Mouse (Mus musculus) forebrain, embryonic 14.5 days (tissue): ENCODE measurements around the gene Srebf2. TPM values are rescaled to one million over a fixed set of nuclear protein-coding genes. Genes with fewer than 3 reads are reported as not detected.

Experiments
- ATAC-seq: fragments of 200-750 bp; cut with Nextera tagmentation; 2 replicates; pipeline ENCODE4 v1.8.0; 2017; ENCODE audit warnings: mild to moderate bottlenecking, moderate library complexity
- DNase-seq: peaks from one replicate; pipeline ENCODE4 v3.0.0-alpha.2; 2015; ENCODE audit warnings: low spot score
- H3K27ac ChIP-seq: fragments of 300-500 bp; sonication (generic); 2 replicates; pipeline ENCODE4 v1.5.1; 2014; ENCODE audit warnings: low read depth, mild to moderate bottlenecking, control low read depth, low read length, moderate library complexity
- H3K27me3 ChIP-seq: fragments of 300-500 bp; sonication (generic); replicated peaks from 2 replicates; pipeline ENCODE4 v1.6.1; 2014; ENCODE audit warnings: low read length, control low read depth, mixed read lengths; ENCODE audit not compliant: control insufficient read depth, insufficient read depth
- H3K36me3 ChIP-seq: fragments of 300-500 bp; sonication (generic); 2 replicates; pipeline ENCODE4 v1.6.1; 2014; ENCODE audit warnings: low read length, control low read depth; ENCODE audit not compliant: control insufficient read depth, insufficient read depth
- H3K4me1 ChIP-seq: fragments of 300-500 bp; sonication (generic); 2 replicates; pipeline ENCODE4 v1.6.1; 2014; ENCODE audit warnings: antibody characterized with exemption, low read length, control low read depth; ENCODE audit not compliant: control insufficient read depth, insufficient read depth
- H3K4me2 ChIP-seq: fragments of 300-500 bp; sonication (generic); 2 replicates; pipeline ENCODE4 v1.6.1; 2014; ENCODE audit warnings: mild to moderate bottlenecking, control low read depth, low read length
- H3K4me3 ChIP-seq: fragments of 300-500 bp; sonication (generic); 2 replicates; pipeline ENCODE4 v1.5.1; 2014; ENCODE audit warnings: low read depth, low read length, control low read depth
- H3K9ac ChIP-seq: fragments of 300-500 bp; sonication (generic); 2 replicates; pipeline ENCODE4 v1.6.1; 2014; ENCODE audit warnings: mild to moderate bottlenecking, low read length, control low read depth, moderate library complexity
- H3K9me3 ChIP-seq: fragments of 300-500 bp; sonication (generic); replicated peaks from 2 replicates; pipeline ENCODE4 v1.6.1; 2016; ENCODE audit warnings: low read length, control low read depth, mixed read lengths; ENCODE audit not compliant: control insufficient read depth
- WGBS: fragments of 180-500 bp; shearing (Covaris S2); extraction: QIAGEN DNeasy Blood & Tissue Kit; methylation state at CpG from one replicate; pipeline ENCODE4 v1.1.7; 2014; 5-methylcytosine and 5-hydroxymethylcytosine counted together
- polyA plus RNA-seq: library from polyadenylated mRNA; unstranded; fragments of >200 nt; fragmentation: Nextera tagmentation; extraction: Ambion mirVana; gene quantifications from 2 replicates; pipeline ENCODE4 v1.2.1, GENCODE M21; 2014

Srebf2 gene
- polyA plus RNA-seq, 1 experiment from 2014 or later = 99.6 TPM

DNA sequence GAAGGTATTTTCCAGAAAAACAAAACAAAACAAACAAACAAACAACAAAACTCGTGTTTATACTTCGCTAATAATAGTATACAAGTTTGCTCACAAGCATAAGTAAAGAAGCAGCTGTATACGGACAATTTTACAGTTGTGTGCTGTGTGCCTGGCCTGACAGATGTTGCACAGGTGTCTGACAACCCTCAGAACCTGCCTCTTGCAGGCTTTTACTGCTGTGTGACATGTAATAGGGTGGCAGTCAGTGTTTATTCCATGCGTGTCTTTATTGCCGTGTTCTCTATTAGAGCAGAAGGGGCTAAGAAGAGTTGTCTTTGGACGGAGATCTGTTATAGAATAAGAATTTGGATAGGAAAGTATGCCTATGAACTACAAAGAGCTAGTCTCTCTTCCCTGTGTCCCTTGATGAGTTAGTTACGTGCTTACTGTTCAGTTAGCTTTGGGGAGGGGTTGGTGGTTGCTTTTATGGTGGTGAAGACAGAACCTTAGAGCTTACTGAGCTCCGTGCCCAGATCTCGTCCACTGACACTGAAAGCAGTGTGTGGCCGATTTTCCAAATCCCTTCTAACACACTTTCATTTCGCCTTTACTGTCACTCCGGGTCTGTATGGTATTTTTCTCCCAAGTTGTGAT, 15.1 kb downstream of the Srebf2 start:
- no peaks in the 10 kb centered on the region for H3K27me3 ChIP-seq
- H3K9me3 ChIP-seq = no peaks in the 10 kb centered on the region
- H3K4me1 ChIP-seq = peaks cover 10% of the 10 kb centered on the region; the same call in 1 of the 2 replicates
- no peak overlapping the region for H3K9ac ChIP-seq
- WGBS = 89% methylated on average over 12 of the region's 12 CpGs
- ATAC-seq = no peak
- no peak overlapping the region for H3K27ac ChIP-seq
- no peak overlapping the region for H3K4me3 ChIP-seq
- H3K4me2 ChIP-seq = no peak overlapping the region
- 0 out of 2 replicates have a peak, but pooled peaks cover 3% of the 10 kb centered on the region for H3K36me3 ChIP-seq
- no peak for DNase-seq

DNA sequence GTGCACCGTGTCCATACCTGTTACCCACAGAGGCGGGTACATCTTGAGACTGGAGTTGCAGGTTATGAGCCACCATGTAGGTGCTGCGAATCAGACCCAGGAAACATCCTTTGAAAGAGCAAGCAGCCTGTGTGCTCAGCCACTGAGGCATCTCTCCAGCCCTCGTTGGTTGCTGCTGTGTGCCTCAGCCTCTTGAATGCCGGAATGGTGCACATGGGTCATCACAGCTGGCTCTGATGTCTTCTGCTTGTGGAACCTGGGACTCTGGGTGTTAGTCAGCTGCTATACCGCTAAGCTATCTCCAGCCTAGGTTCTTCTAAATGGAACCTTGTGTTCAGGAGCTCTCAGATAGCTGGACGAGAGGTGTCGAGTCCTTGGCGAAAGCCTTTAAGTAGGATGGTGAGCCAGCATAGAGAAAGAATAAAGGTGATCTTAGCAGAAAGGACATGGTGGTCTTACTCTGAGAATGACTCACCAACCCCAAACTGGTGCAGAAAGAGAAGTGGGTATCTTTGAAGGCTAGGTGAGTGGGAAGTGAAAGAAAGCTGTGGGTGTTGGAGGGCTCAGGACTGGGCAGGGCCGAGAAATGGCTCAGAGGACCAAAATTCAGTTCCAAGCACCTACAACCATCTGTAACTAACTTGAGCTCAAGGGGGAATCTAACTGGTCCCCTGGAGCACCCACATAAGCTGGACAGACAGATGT, 16.5 kb downstream of the Srebf2 start:
- 0 out of 2 replicates have a peak overlapping the region, but pooled peaks have one; percentile 11 for H3K27ac ChIP-seq
- H3K27me3 ChIP-seq = no peaks in the 10 kb centered on the region
- H3K9ac ChIP-seq = no peak overlapping the region
- no peak for DNase-seq
- H3K36me3 ChIP-seq = no peaks in the 10 kb centered on the region
- H3K4me2 ChIP-seq = no peak overlapping the region
- no peak for ATAC-seq
- no peak overlapping the region for H3K4me3 ChIP-seq
- 84% methylated on average over 10 of the region's 10 CpGs for WGBS
- H3K9me3 ChIP-seq = no peaks in the 10 kb centered on the region
- H3K4me1 ChIP-seq = peaks cover 10% of the 10 kb centered on the region; the same call in 1 of the 2 replicates

DNA sequence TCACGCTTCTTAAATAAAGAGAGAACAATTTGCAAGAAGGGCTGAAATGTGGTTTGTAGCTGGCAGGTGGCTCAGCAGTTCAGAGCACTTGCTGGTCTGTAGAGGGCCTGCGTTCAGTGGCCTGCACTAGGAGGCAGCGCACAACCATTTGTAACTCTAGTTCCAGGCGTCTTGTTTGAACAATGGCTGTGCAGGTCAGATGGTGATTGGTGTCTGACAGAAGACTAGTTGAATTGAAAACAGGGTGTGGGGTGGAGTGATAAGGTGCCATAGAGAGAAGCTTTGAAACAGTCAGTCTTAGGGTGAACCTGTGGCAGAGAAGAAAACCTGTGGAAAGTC, 17.0 kb downstream of the Srebf2 start:
- H3K4me3 ChIP-seq = no peak overlapping the region

DNA sequence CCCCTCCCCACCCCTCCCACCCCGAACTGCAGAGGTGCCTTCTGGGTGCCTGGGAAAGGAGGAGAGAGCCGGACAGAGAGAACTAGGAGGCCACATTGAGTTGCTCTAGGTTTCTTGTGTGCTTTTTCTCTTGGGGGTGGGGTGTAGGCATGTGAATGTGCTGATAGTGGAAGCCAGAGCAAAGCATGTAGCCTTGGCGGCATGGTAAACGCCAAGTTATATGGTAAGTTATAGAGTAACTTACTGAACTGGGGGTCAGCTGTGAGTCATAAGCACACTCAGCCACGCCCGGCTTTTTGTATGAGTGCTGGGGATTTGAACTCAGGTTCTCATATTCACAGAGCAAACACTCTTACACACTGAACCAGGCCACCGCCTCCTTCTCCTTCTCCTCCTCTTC, 17.5 kb downstream of the Srebf2 start:
- H3K27me3 ChIP-seq = no peaks in the 10 kb centered on the region
- H3K9ac ChIP-seq = no peak overlapping the region
- H3K4me2 ChIP-seq = no peak overlapping the region
- no peak overlapping the region for H3K4me3 ChIP-seq
- 81% methylated on average over 7 of the region's 7 CpGs for WGBS
- H3K36me3 ChIP-seq = no peaks in the 10 kb centered on the region; the same call in 1 of the 2 replicates
- no peak for DNase-seq
- H3K4me1 ChIP-seq = peaks cover 6% of the 10 kb centered on the region; the same call in 1 of the 2 replicates
- ATAC-seq = no peak
- H3K9me3 ChIP-seq = no peaks in the 10 kb centered on the region
- H3K27ac ChIP-seq = no peak overlapping the region

More for the DNA sequence above, 17.0 kb downstream of the Srebf2 start:
- H3K4me1 ChIP-seq = peaks cover 10% of the 10 kb centered on the region; the same call in 1 of the 2 replicates
- no peak for ATAC-seq
- no peaks in the 10 kb centered on the region for H3K36me3 ChIP-seq
- H3K9me3 ChIP-seq = no peaks in the 10 kb centered on the region
- DNase-seq = no peak
- 56% methylated on average over 4 of the region's 4 CpGs for WGBS
- H3K27ac ChIP-seq = peak overlapping the region; percentile 11; the same call in 1 of the 2 replicates
- no peaks in the 10 kb centered on the region for H3K27me3 ChIP-seq
- no peak overlapping the region for H3K9ac ChIP-seq
- no peak overlapping the region for H3K4me2 ChIP-seq

DNA sequence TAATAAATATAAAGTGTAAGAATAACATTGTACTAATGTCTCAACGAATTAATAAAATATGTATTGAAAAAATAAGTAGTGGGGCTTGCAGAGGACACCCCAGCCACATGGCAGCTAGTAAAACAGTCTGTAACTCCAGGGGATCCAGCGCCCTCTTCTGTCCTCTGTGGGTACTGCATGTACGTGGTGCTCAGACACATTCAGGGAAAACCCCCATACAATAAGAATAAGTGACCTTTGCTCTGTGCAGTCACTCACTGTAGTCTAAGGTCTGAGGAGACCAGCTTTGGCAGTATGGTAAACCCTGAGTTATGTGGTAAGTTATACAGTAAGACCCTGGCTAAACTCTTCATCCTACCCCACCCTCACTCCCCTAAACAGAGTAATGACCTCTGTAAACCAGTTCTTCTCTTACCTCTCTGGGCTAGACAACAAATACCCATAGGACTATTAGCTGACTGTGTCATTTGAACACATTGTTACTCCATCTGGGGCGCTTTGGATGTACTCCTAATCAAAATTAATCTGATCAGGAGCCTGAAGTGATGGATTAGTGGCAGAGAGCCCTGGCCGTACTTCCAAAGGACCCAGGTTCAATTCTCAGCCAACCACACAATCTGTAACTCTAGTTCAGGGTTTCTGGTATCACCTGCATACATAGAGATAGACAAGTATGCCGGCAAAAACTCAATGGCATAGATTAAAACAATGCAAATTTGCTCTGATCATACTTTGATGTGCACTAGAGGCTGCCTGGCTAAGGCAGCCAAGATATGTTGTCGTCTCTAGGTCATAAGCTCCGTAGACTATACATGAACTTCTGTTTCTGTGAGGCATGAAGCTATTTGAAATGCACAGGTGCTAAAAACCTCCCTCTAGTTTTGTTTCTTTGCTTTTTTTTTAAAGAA, 18.6 kb downstream of the Srebf2 start:
- Histone ChIP-seq H3K4me2 (no peak overlapping the region), H3K27ac (no peak overlapping the region), H3K9ac (no peak overlapping the region), H3K4me1 (peaks cover 6% of the 10 kb centered on the region; the same call in 1 of the 2 replicates), H3K9me3 (no peaks in the 10 kb centered on the region), H3K36me3 (peaks cover 11% of the 10 kb centered on the region), H3K4me3 (no peak overlapping the region), H3K27me3 (no peaks in the 10 kb centered on the region)
- peak; percentile 75 for DNase-seq
- WGBS = 58% methylated on average over 8 of the region's 8 CpGs
- peak; percentile 63; the same call in 1 of the 2 replicates for ATAC-seq

DNA sequence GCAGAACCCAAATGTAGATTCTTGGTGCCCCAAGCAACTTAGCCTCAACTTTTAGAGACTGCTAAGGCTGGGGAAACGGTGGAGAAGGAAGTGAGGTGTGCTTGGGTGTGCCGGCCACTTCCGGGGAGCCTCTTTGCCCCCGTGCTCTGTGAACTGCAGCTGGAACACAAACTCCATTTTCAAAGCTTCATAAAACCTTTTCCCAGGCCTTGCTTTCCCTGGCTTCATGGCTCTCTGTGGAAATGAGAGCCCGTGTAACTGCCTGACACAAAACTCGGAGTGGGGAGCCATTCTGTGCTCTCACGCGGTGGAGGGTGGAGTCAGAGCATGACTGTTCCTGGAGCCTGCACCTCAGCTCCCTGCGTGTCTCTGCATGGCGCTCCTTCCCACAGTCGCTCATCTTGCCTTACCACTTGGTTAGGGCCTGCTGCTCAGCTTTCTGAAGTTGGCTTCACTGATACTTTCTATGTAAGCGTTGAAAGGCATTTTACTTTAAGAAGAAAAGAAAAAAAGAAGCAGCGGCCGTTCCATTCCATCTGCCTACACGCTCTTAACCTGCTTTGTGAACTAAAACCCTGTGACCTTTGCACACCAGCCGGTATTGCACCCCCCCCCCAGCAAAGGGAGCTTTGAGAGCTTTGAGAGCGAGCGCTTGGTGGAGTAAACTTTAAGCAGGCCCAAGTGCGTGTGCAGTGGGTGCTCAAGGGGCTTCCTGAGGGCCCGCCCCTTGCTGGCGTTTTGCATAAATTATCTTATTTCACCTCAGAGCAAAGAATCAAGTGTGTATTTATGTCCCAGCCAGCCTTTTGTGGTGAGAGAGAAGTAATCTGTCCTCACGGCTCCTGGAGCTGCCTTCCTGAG, 19.5 kb downstream of the Srebf2 start:
- 0 out of 2 replicates have a peak overlapping the region, but pooled peaks have one; percentile 5 for H3K9ac ChIP-seq
- ATAC-seq = peak; percentile 33; the same call in 1 of the 2 replicates

DNA sequence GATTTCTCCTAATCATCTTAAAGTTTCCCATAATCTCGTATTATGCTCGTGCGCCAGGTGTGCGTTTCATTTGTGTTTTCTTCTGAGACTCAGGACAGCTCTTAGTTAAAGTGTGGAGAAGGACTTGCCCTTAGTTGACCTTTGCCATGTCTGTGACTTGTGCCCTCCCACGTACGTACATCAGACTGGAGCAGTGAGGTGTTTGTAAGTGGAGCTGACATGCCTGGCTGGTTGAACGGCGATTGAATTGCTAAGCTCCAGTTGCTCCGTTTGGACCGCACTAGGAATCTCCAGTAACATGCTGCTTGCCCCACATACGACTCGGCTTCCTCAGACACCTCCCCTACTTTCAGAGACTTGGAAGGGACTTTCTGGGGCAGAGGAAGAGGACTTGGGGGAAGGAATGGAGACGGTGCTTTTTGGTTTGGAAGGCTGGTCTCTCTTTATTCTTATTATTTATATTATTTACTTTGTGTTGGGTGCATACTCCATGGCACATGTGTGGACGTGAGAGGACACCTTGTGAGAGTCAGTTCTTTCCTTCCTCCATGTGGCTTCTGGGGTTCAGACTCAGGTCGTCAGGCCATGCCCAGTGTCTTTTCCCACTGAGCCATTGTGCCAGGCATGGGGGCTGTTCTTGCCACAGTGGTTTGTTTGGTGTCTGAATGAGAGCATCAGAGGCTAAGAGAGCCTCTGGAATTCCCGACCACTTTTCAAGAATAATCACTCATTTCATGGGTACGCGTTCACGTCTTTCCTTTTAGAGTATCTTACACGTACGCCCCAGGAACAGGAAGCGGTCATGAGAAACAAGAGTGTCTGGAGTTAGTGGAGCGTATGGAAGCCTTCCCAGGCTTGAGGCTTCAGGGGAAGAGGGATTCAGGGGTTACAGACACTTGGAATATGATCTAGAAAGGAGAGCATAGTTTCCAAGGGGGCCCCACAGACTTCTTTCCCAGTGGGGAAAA, 20.5 kb downstream of the Srebf2 start:
- Histone ChIP-seq H3K9ac (no peak overlapping the region), H3K9me3 (no peaks in the 10 kb centered on the region), H3K4me3 (no peak overlapping the region), H3K27me3 (no peaks in the 10 kb centered on the region), H3K27ac (no peak overlapping the region), H3K36me3 (peaks cover 29% of the 10 kb centered on the region), H3K4me1 (peaks cover 6% of the 10 kb centered on the region; the same call in 1 of the 2 replicates), H3K4me2 (no peak overlapping the region)
- WGBS = 73% methylated on average over 23 of the region's 23 CpGs
- DNase-seq (no peak), ATAC-seq (no peak)

More for the DNA sequence above, 19.5 kb downstream of the Srebf2 start:
- peaks cover 6% of the 10 kb centered on the region; the same call in 1 of the 2 replicates for H3K4me1 ChIP-seq
- H3K4me2 ChIP-seq = no peak overlapping the region
- no peak for DNase-seq
- H3K27me3 ChIP-seq = no peaks in the 10 kb centered on the region
- 47% methylated on average over 22 of the region's 22 CpGs for WGBS
- peaks cover 19% of the 10 kb centered on the region for H3K36me3 ChIP-seq
- no peaks in the 10 kb centered on the region for H3K9me3 ChIP-seq
- H3K4me3 ChIP-seq = no peak overlapping the region
- H3K27ac ChIP-seq = no peak overlapping the region
